Mouse (Mus musculus) MEL (cell line): ENCODE data around the gene Gm15217. TPM values are rescaled to one million over a fixed set of nuclear protein-coding genes. Genes with fewer than 3 reads are reported as not detected.

ENCODE experiments used
- DNase-seq: peaks from one replicate; pipeline ENCODE4 v3.0.0; 2011; ENCODE audit warnings: low read depth, low spot score
- H3K27ac ChIP-seq: 2 replicates; pipeline ENCODE4 v1.5.1; 2012; ENCODE audit warnings: low read depth, mild to moderate bottlenecking, control low read depth, low read length, moderate library complexity; ENCODE audit not compliant: control insufficient read depth
- H3K27me3 ChIP-seq, 2 experiments: fragments of 150-350 bp in 1 of 2; sonication (generic) in 1 of 2; 2 replicates each; pipeline ENCODE4 v1.6.1; 2012; ENCODE audit warnings: low read length in 2 of 2, mild to moderate bottlenecking in 2 of 2, improper control_type of control experiment in 1 of 2, moderate library complexity in 1 of 2; ENCODE audit not compliant: insufficient read depth in 2 of 2, control insufficient read depth in 1 of 2
- H3K36me3 ChIP-seq, 2 experiments: 2 replicates each; pipeline ENCODE4 v1.6.1; 2012 to 2014; ENCODE audit warnings: low read length in 2 of 2, improper control_type of control experiment in 1 of 2, inconsistent platforms in 1 of 2, mild to moderate bottlenecking in 1 of 2; ENCODE audit not compliant: insufficient read depth in 2 of 2, control insufficient read depth in 1 of 2
- H3K4me1 ChIP-seq, 2 experiments: fragments of 150-350 bp in 1 of 2; sonication (generic) in 1 of 2; 2 replicates each; pipeline ENCODE4 v1.6.1; 2012; ENCODE audit warnings: low read length in 2 of 2, improper control_type of control experiment in 1 of 2, mild to moderate bottlenecking in 1 of 2; ENCODE audit not compliant: insufficient read depth in 2 of 2, control insufficient read depth in 1 of 2
- H3K4me3 ChIP-seq, 2 experiments: fragments of 150-350 bp in 1 of 2; sonication (generic) in 1 of 2; 2 replicates each; pipeline ENCODE4 v1.5.1; 2012; ENCODE audit warnings: low read depth in 2 of 2, low read length in 2 of 2, mild to moderate bottlenecking in 2 of 2, moderate library complexity in 2 of 2, control low read depth in 1 of 2, improper control_type of control experiment in 1 of 2; ENCODE audit not compliant: control insufficient read depth in 1 of 2, insufficient read depth in 1 of 2
- H3K79me2 ChIP-seq: 2 replicates; pipeline ENCODE4 v1.6.1; 2012; ENCODE audit warnings: mild to moderate bottlenecking, low read length, moderate library complexity; ENCODE audit not compliant: control insufficient read depth, poor library complexity, insufficient read depth
- H3K9ac ChIP-seq: 2 replicates; pipeline ENCODE4 v1.6.1; 2012; ENCODE audit warnings: low read depth, mild to moderate bottlenecking, control low read depth, low read length, moderate library complexity; ENCODE audit not compliant: control insufficient read depth, poor library complexity, severe bottlenecking
- H3K9me3 ChIP-seq: fragments of 150-350 bp; sonication (generic); replicated peaks from 2 replicates; pipeline ENCODE4 v1.6.1; 2012; ENCODE audit warnings: mild to moderate bottlenecking, low read length, improper control_type of control experiment, moderate library complexity; ENCODE audit not compliant: insufficient read depth
- CHD1 ChIP-seq: IDR thresholded peaks from 2 replicates; pipeline ENCODE4 v1.6.1; 2012; ENCODE audit warnings: low read depth, mild to moderate bottlenecking, inconsistent platforms, low read length, improper control_type of control experiment
- CHD2 ChIP-seq: IDR thresholded peaks from 2 replicates; pipeline ENCODE4 v1.6.1; 2011; ENCODE audit warnings: low read length, improper control_type of control experiment
- E2F4 ChIP-seq: IDR thresholded peaks from 2 replicates; pipeline ENCODE4 v1.6.1; 2011; ENCODE audit warnings: low read depth, low read length, improper control_type of control experiment, borderline replicate concordance
- EP300 ChIP-seq, 2 experiments: IDR thresholded peaks; 2 replicates each; pipeline ENCODE4 v1.6.1; 2011; ENCODE audit warnings: improper control_type of control experiment in 2 of 2, low read length in 2 of 2, low read depth in 1 of 2, mild to moderate bottlenecking in 1 of 2
- ETS1 ChIP-seq: IDR thresholded peaks from 2 replicates; pipeline ENCODE4 v1.6.1; 2012; ENCODE audit warnings: low read depth, mild to moderate bottlenecking, inconsistent platforms, low read length, improper control_type of control experiment, moderate library complexity
- GABPA ChIP-seq: IDR thresholded peaks from 2 replicates; pipeline ENCODE4 v1.6.1; 2012; ENCODE audit warnings: low read depth, mild to moderate bottlenecking, inconsistent platforms, low read length, improper control_type of control experiment, moderate library complexity
- HCFC1 ChIP-seq: IDR thresholded peaks from 2 replicates; pipeline ENCODE4 v1.6.1; 2012; ENCODE audit warnings: low read depth, mild to moderate bottlenecking, inconsistent platforms, low read length, improper control_type of control experiment, moderate library complexity
- KAT2A ChIP-seq: conservative IDR thresholded peaks from 2 replicates; pipeline ENCODE4 v1.6.1; 2012; ENCODE audit warnings: low read depth, low read length, improper control_type of control experiment, inconsistent platforms
- MAFK ChIP-seq: IDR thresholded peaks from 2 replicates; pipeline ENCODE4 v1.6.1; 2011; ENCODE audit warnings: low read depth, mild to moderate bottlenecking, low read length, improper control_type of control experiment, borderline replicate concordance
- MAZ ChIP-seq: IDR thresholded peaks from 2 replicates; pipeline ENCODE4 v1.6.1; 2012; ENCODE audit warnings: low read depth, mild to moderate bottlenecking, inconsistent platforms, low read length, improper control_type of control experiment
- MYB ChIP-seq: IDR thresholded peaks from 2 replicates; pipeline ENCODE4 v1.6.1; 2011; ENCODE audit warnings: mild to moderate bottlenecking, low read depth, low read length, improper control_type of control experiment
- NELFE ChIP-seq: IDR thresholded peaks from 2 replicates; pipeline ENCODE4 v1.6.1; 2011; ENCODE audit warnings: low read depth, low read length, improper control_type of control experiment
- NRF1 ChIP-seq: IDR thresholded peaks from 2 replicates; pipeline ENCODE4 v1.6.1; 2014; ENCODE audit warnings: low read depth, mild to moderate bottlenecking, inconsistent platforms, low read length, improper control_type of control experiment, moderate library complexity; ENCODE audit not compliant: poor library complexity, insufficient read depth, severe bottlenecking
- POLR2A ChIP-seq, 2 experiments: IDR thresholded peaks; 2 replicates each; pipeline ENCODE4 v1.6.1; 2011 to 2012; ENCODE audit warnings: low read length in 2 of 2, mild to moderate bottlenecking in 2 of 2, control low read depth in 1 of 2, improper control_type of control experiment in 1 of 2, low read depth in 1 of 2, moderate library complexity in 1 of 2; ENCODE audit not compliant: control insufficient read depth in 1 of 2, insufficient read depth in 1 of 2, poor library complexity in 1 of 2
- POLR2AphosphoS5 ChIP-seq: IDR thresholded peaks from 2 replicates; pipeline ENCODE4 v1.6.1; 2012; ENCODE audit warnings: low read depth, borderline replicate concordance, mild to moderate bottlenecking, inconsistent platforms, low read length, moderate library complexity, mixed read lengths
- RAD21 ChIP-seq: IDR thresholded peaks from 2 replicates; pipeline ENCODE4 v1.6.1; 2011; ENCODE audit warnings: mild to moderate bottlenecking, low read depth, low read length, improper control_type of control experiment
- RCOR1 ChIP-seq: IDR thresholded peaks from 2 replicates; pipeline ENCODE4 v1.6.1; 2012; ENCODE audit warnings: low read depth, mild to moderate bottlenecking, inconsistent platforms, low read length, improper control_type of control experiment
- SIN3A ChIP-seq: IDR thresholded peaks from 2 replicates; pipeline ENCODE4 v1.6.1; 2012; ENCODE audit warnings: low read length, improper control_type of control experiment, inconsistent platforms
- TAL1 ChIP-seq: IDR thresholded peaks from 2 replicates; pipeline ENCODE4 v1.6.1; 2012; ENCODE audit warnings: mild to moderate bottlenecking, inconsistent platforms, low read length, moderate library complexity, mixed read lengths
- TCF12 ChIP-seq: IDR thresholded peaks from 2 replicates; pipeline ENCODE4 v1.6.1; 2014; ENCODE audit warnings: low read depth, mild to moderate bottlenecking, inconsistent platforms, low read length, improper control_type of control experiment, moderate library complexity
- UBTF ChIP-seq: IDR thresholded peaks from 2 replicates; pipeline ENCODE4 v1.6.1; 2012; ENCODE audit warnings: low read depth, mild to moderate bottlenecking, inconsistent platforms, low read length, improper control_type of control experiment, moderate library complexity, borderline replicate concordance; ENCODE audit not compliant: insufficient read depth
- USF1 ChIP-seq: IDR thresholded peaks from 2 replicates; pipeline ENCODE4 v1.6.1; 2014; ENCODE audit warnings: low read depth, mild to moderate bottlenecking, inconsistent platforms, low read length, improper control_type of control experiment, moderate library complexity
- polyA plus RNA-seq, 2 experiments: library from polyadenylated mRNA; stranded (reverse) in 1 of 2; unstranded in 1 of 2; fragments of >175 nt in 1 of 2; fragments of >200 nt in 1 of 2; gene quantifications; 2 replicates each; pipeline versions ENCODE4 v1.2.1 to v1.2.4; 2012; ENCODE audit warnings: low replicate concordance in 2 of 2, low read depth in 1 of 2; ENCODE audit not compliant: insufficient read length in 2 of 2, insufficient read depth in 1 of 2, missing spikeins in 1 of 2
- total RNA-seq: library from RNA; depleted of rRNA; stranded (reverse); fragments of 300-350 nt; gene quantifications from 2 replicates; pipeline ENCODE4 v1.2.3, GENCODE M21; 2012

The Gm15217 gene
- total and polyA plus RNA-seq, 3 experiments, result not detected

GRCm38 (mm10) chr14:46408319-46408718 lies 29.1 kb downstream of the Gm15217 start:
- DNase-seq, result no peak
- TF ChIP-seq RAD21, result no peak
- TF ChIP-seq TCF12, result no peak
- TF ChIP-seq GABPA, result no peak
- TF ChIP-seq NELFE, result no peak
- TF ChIP-seq UBTF, result no peak
- TF ChIP-seq RCOR1, result no peak
- TF ChIP-seq MYB, result no peak
- no peak for TF ChIP-seq USF1
- TF ChIP-seq, all 39 proteins: peak for 0
- no peaks in the 10 kb centered on the region for H3K27me3 ChIP-seq
- H3K79me2 ChIP-seq, result no peaks in the 10 kb centered on the region; the same call in 1 of the 2 replicates
- no peaks in the 10 kb centered on the region for H3K4me1 ChIP-seq
- H3K27ac ChIP-seq, result no peak overlapping the region
- no peak overlapping the region for H3K9ac ChIP-seq
- H3K36me3 ChIP-seq, result no peaks in the 10 kb centered on the region
- no peaks in the 10 kb centered on the region for H3K9me3 ChIP-seq
- H3K4me3 ChIP-seq, result no peak overlapping the region

- DNase-seq, result no peak
- no peak overlapping the region for H3K4me3 ChIP-seq
- H3K79me2 ChIP-seq, result no peaks in the 10 kb centered on the region; the same call in 1 of the 2 replicates
- H3K36me3 ChIP-seq, result no peaks in the 10 kb centered on the region
- no peak for TF ChIP-seq GABPA
- TF ChIP-seq EP300 (IDR thresholded peaks at IDR 0.05; ENCODE audit: low read depth in 1 of 2, low read length in 2 of 2), result no peak
- TF ChIP-seq CHD2, result no peak
- no peak for TF ChIP-seq UBTF
- TF ChIP-seq ETS1, result no peak
- no peak for TF ChIP-seq E2F4
- no peak for TF ChIP-seq MAZ
- TF ChIP-seq MAFK, result no peak
- TF ChIP-seq NRF1, result no peak
- no peak for TF ChIP-seq POLR2AphosphoS5
- TF ChIP-seq HCFC1, result no peak
- no peak for TF ChIP-seq TAL1
- no peak for TF ChIP-seq SIN3A
- no peak for TF ChIP-seq KAT2A
- no peak for TF ChIP-seq CHD1
- no peak for TF ChIP-seq POLR2A (IDR thresholded peaks at IDR 0.05; ENCODE audit: control insufficient read depth in 1 of 2, insufficient read depth in 1 of 2, low read depth in 1 of 2, low read length in 2 of 2, poor library complexity in 1 of 2)
- no peaks in the 10 kb centered on the region for H3K4me1 ChIP-seq
- no peaks in the 10 kb centered on the region for H3K27me3 ChIP-seq
- no peaks in the 10 kb centered on the region for H3K9me3 ChIP-seq
- H3K27ac ChIP-seq, result no peak overlapping the region
- H3K9ac ChIP-seq, result no peak overlapping the region
These were observed 29.8 kb downstream of the Gm15217 start for GRCm38 (mm10) chr14:46409016-46409415.
